Mouse (Mus musculus): ENCODE data around the gene Ube4a.

Ube4a gene

DNA sequence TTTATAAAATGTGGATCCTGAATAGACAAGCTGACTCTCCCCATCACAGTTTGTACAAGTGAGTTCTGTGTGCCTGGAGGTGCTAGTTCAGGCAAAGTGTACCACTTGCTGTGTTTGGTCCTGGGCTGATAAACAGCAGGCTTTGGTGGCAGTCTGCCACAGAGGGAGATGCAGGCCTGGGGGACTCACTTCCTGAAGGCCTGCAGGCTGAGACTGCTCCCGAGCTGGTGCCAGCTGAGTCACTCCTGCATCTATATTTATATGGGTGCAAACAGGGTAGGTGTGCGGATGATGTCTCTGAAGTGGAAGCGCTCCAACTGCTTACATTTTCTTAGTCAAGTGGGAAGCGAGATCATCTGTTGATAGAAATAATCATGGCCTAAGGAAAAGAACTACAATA, 59.8 kb downstream of the Ube4a start:
- Histone ChIP-seq H3K4me1 (replicated peaks; ENCODE audit: low read depth, low read length) (no peaks in the 10 kb centered on the region), H3K4me3 (replicated peaks; ENCODE audit: low read length) (no peak overlapping the region), H3K36me3 (ENCODE audit: insufficient read depth, low read length) (peaks cover 5% of the 10 kb centered on the region), H3K27me3 (ENCODE audit: insufficient read depth, low read length) (no peaks in the 10 kb centered on the region), H3K9me3 (ENCODE audit: low read length) (no peaks in the 10 kb centered on the region)
- TF ChIP-seq POU5F1 (IDR thresholded peaks at IDR 0.05; ENCODE audit: borderline replicate concordance, low read length) (no peak), NANOG (IDR thresholded peaks at IDR 0.05; ENCODE audit: borderline replicate concordance, low read length) (no peak), CTCF (conservative IDR thresholded peaks at IDR 0.05; ENCODE audit: low read length) (no peak)

DNA sequence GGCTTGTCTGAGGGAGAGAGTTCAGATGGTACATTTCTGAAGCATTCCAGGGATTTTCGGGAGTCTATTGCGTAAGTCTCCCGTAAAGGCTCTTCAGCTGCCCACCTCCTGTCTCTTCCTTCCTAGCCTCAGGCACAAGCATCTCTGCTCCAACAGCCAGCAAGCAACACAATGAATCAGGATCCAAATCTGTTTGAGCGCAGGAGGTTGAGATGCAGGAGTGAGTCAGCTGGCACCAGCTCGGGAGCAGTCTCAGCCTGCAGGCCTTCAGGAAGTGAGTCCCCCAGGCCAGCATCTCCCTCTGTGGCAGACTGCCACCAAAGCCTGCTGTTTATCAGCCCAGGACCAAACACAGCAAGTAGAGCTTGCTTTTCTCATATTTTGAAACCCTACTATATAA, 60.4 kb downstream of the Ube4a start:
- Histone ChIP-seq H3K36me3 (ENCODE audit: insufficient read depth, low read length) (no peaks in the 10 kb centered on the region; the same call in 1 of the 2 replicates), H3K4me1 (replicated peaks; ENCODE audit: low read depth, low read length) (no peaks in the 10 kb centered on the region), H3K4me3 (replicated peaks; ENCODE audit: low read length) (no peak overlapping the region), H3K9me3 (ENCODE audit: low read length) (no peaks in the 10 kb centered on the region), H3K27me3 (ENCODE audit: insufficient read depth, low read length) (no peaks in the 10 kb centered on the region)
- TF ChIP-seq POU5F1 (IDR thresholded peaks at IDR 0.05; ENCODE audit: borderline replicate concordance, low read length) (no peak), NANOG (IDR thresholded peaks at IDR 0.05; ENCODE audit: borderline replicate concordance, low read length) (no peak), CTCF (conservative IDR thresholded peaks at IDR 0.05; ENCODE audit: low read length) (no peak)

DNA sequence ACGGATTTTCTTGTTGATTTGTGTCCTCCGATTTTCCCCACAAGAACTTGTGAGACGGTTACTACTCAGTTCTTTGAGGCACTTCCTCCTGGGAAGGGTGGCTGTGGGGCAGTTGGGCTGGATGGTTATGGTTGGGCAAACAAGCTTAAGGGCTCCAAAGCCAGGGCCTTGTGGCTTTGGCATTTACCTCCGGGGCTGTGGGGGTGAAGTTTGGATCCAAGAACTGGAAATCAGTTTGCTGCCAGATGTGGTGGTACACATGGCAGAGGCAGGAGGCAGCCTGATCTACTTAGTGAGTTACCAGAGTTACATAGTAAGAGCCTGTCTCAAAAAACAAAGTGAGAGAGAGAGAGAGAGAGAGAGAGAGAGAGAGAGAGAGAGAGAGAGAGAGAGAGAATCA, 61.5 kb downstream of the Ube4a start:
- H3K4me1 ChIP-seq (replicated peaks; ENCODE audit: low read depth, low read length) = no peaks in the 10 kb centered on the region
- no peaks in the 10 kb centered on the region for H3K36me3 ChIP-seq (ENCODE audit: insufficient read depth, low read length)
- no peaks in the 10 kb centered on the region for H3K27me3 ChIP-seq (ENCODE audit: insufficient read depth, low read length)
- no peak overlapping the region for H3K4me3 ChIP-seq (replicated peaks; ENCODE audit: low read length)
- TF ChIP-seq CTCF (conservative IDR thresholded peaks at IDR 0.05; ENCODE audit: low read length) = no peak
- no peak for TF ChIP-seq NANOG (IDR thresholded peaks at IDR 0.05; ENCODE audit: borderline replicate concordance, low read length)
- TF ChIP-seq POU5F1 (IDR thresholded peaks at IDR 0.05; ENCODE audit: borderline replicate concordance, low read length) = no peak
- H3K9me3 ChIP-seq (ENCODE audit: low read length) = no peaks in the 10 kb centered on the region

DNA sequence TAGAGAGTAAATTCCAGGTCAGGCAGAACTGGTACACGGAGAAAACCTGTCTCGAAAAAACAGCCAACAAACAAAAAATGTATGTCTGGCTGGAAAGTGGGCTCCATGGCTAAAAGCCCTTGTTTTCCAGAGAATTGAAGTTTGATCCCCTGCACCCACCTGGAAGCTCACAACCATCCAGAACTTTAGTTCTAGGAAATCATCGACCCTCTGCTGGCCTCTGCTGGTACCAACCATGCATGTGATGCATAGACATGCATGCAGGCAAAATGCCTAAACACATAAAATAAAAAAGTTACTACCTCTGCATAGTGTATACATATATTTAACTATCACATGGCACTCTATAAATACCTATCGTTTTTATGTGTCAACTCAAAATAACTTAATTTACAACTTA, 65.0 kb downstream of the Ube4a start:
- TF ChIP-seq POU5F1 (IDR thresholded peaks at IDR 0.05; ENCODE audit: borderline replicate concordance, low read length) (no peak), CTCF (conservative IDR thresholded peaks at IDR 0.05; ENCODE audit: low read length) (0 out of 2 replicates have a peak, but pooled peaks have one; percentile 5)
- no peaks in the 10 kb centered on the region for H3K27me3 ChIP-seq (ENCODE audit: insufficient read depth, low read length)
- no peaks in the 10 kb centered on the region for H3K9me3 ChIP-seq (ENCODE audit: low read length)
- no peaks in the 10 kb centered on the region for H3K4me1 ChIP-seq (replicated peaks; ENCODE audit: low read depth, low read length)
- no peaks in the 10 kb centered on the region for H3K36me3 ChIP-seq (ENCODE audit: insufficient read depth, low read length)
- no peak overlapping the region for H3K4me3 ChIP-seq (replicated peaks; ENCODE audit: low read length)

DNA sequence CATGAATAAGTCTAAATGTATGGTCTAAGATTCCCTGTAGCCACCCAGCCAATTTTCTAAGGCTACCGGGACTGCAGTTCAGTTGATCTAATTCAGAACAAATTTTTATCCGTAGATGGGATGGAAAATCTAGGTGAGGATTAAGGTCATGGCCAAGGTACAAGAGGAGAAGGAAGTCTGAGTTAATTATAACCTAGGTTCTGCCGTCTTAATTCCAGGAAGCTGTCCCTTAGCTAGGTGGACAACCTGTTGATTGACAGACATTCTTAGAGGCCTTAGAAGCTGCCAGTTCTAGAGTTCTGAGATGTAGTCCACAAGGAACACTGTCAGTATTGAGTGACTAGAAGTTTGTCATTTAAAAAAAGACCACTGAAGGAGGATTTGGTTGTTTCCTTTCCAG, 65.7 kb downstream of the Ube4a start:
- no peaks in the 10 kb centered on the region for H3K9me3 ChIP-seq (ENCODE audit: low read length)
- H3K4me1 ChIP-seq (replicated peaks; ENCODE audit: low read depth, low read length) = no peaks in the 10 kb centered on the region
- H3K36me3 ChIP-seq (ENCODE audit: insufficient read depth, low read length) = no peaks in the 10 kb centered on the region
- H3K27me3 ChIP-seq (ENCODE audit: insufficient read depth, low read length) = no peaks in the 10 kb centered on the region
- TF ChIP-seq CTCF (conservative IDR thresholded peaks at IDR 0.05; ENCODE audit: low read length) (no peak), NANOG (IDR thresholded peaks at IDR 0.05; ENCODE audit: borderline replicate concordance, low read length) (no peak), POU5F1 (IDR thresholded peaks at IDR 0.05; ENCODE audit: borderline replicate concordance, low read length) (no peak)
- no peak overlapping the region for H3K4me3 ChIP-seq (replicated peaks; ENCODE audit: low read length)

DNA sequence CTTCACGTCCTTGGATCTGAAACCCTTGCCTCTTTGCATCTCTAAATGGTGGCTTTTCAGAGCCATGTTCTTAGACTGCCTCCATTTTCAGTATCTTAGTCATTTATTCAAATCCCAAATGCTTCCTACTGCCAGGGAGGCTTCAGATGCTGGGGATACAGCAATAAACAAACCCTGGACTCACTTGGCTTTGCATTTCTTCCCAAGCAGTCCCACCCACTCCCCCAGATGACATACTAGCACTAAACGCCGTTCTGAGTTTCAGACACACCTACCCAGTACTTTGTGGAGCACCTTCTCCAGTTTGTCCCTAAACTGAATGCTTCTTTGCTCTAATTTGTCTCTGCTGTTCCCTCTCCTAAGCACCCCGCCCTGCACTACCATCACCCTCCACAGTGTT, 68.4 kb downstream of the Ube4a start:
- TF ChIP-seq CTCF (conservative IDR thresholded peaks at IDR 0.05; ENCODE audit: low read length) = no peak
- TF ChIP-seq NANOG (IDR thresholded peaks at IDR 0.05; ENCODE audit: borderline replicate concordance, low read length) = no peak
- no peak for TF ChIP-seq POU5F1 (IDR thresholded peaks at IDR 0.05; ENCODE audit: borderline replicate concordance, low read length)
- no peaks in the 10 kb centered on the region for H3K36me3 ChIP-seq (ENCODE audit: insufficient read depth, low read length)
- H3K4me3 ChIP-seq (replicated peaks; ENCODE audit: low read length) = no peak overlapping the region
- H3K27me3 ChIP-seq (ENCODE audit: insufficient read depth, low read length) = no peaks in the 10 kb centered on the region
- H3K4me1 ChIP-seq (replicated peaks; ENCODE audit: low read depth, low read length) = no peaks in the 10 kb centered on the region
- H3K9me3 ChIP-seq (ENCODE audit: low read length) = no peaks in the 10 kb centered on the region

DNA sequence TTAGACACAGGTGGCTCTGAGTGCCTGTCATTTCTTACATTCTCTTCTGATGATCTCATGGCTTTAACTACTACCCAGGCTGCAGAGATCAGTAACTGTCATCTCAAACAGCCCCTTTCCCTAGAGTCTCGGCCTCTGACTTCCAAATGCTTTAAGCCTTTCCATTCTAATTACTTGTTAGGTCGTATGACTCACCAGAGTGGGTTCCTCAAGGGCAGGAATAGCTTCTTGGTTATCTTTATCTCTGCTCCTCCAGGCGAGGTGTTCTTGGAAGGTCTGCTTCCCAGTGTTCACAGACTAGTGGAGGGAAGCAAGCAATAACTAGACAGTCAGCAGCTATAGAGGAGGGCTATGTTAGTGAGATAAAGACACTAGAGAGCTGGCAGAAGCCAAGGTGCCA, 72.7 kb downstream of the Ube4a start:
- no peak for TF ChIP-seq NANOG (IDR thresholded peaks at IDR 0.05; ENCODE audit: borderline replicate concordance, low read length)
- TF ChIP-seq CTCF (conservative IDR thresholded peaks at IDR 0.05; ENCODE audit: low read length) = no peak
- TF ChIP-seq POU5F1 (IDR thresholded peaks at IDR 0.05; ENCODE audit: borderline replicate concordance, low read length) = no peak
- Histone ChIP-seq H3K4me1 (replicated peaks; ENCODE audit: low read depth, low read length) (peaks cover 14% of the 10 kb centered on the region), H3K4me3 (replicated peaks; ENCODE audit: low read length) (no peak overlapping the region), H3K9me3 (ENCODE audit: low read length) (no peaks in the 10 kb centered on the region), H3K36me3 (ENCODE audit: insufficient read depth, low read length) (no peaks in the 10 kb centered on the region), H3K27me3 (ENCODE audit: insufficient read depth, low read length) (no peaks in the 10 kb centered on the region)

DNA sequence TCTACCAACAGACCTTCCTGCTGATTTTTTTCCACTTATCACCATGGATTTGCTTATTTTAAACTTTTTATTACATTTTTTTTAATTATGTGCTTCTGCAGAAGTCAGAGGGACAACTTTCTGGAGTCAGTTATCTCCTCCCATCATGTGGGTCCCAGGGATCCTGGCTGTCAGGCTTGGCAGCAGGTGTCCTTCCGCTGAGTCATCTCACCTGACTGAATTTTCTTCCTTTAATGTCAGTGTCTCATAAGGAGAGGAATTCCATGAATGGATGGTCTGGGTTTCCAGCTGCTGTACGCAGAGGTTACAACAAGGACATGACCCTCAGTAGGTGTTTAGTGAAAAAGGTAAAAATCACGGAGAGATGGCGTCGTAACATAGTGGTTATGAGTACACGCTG, 74.2 kb downstream of the Ube4a start:
- H3K27me3 ChIP-seq (ENCODE audit: insufficient read depth, low read length) = 0 out of 2 replicates have a peak, but pooled peaks cover under 1% of the 10 kb centered on the region
- no peaks in the 10 kb centered on the region for H3K36me3 ChIP-seq (ENCODE audit: insufficient read depth, low read length)
- peaks cover 14% of the 10 kb centered on the region for H3K4me1 ChIP-seq (replicated peaks; ENCODE audit: low read depth, low read length)
- TF ChIP-seq POU5F1 (IDR thresholded peaks at IDR 0.05; ENCODE audit: borderline replicate concordance, low read length) = no peak
- TF ChIP-seq CTCF (conservative IDR thresholded peaks at IDR 0.05; ENCODE audit: low read length) = no peak
- TF ChIP-seq NANOG (IDR thresholded peaks at IDR 0.05; ENCODE audit: borderline replicate concordance, low read length) = no peak
- H3K4me3 ChIP-seq (replicated peaks; ENCODE audit: low read length) = no peak overlapping the region
- no peaks in the 10 kb centered on the region for H3K9me3 ChIP-seq (ENCODE audit: low read length)

DNA sequence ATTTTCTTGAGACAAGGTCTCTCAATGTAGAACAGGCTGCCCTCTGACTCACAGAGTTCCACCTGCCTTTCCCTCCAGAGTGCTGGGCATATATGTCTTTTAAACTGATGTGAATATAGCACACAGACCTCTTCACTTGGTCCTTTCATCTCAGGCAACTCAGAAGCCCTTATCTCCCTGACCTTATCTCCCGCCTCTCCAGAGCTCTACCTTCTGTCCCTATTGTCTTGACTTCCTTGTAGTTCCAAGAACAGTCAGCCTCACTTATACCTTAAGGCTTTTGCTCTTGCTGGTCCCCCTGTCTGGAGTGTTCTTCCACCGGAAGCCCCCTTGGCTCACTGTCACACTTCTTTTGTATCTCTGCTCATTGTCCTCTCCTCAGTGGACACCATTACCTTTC, 75.3 kb downstream of the Ube4a start:
- peaks cover 14% of the 10 kb centered on the region for H3K4me1 ChIP-seq (replicated peaks; ENCODE audit: low read depth, low read length)
- TF ChIP-seq POU5F1 (IDR thresholded peaks at IDR 0.05; ENCODE audit: borderline replicate concordance, low read length) = no peak
- TF ChIP-seq CTCF (conservative IDR thresholded peaks at IDR 0.05; ENCODE audit: low read length) = no peak
- TF ChIP-seq NANOG (IDR thresholded peaks at IDR 0.05; ENCODE audit: borderline replicate concordance, low read length) = no peak
- H3K36me3 ChIP-seq (ENCODE audit: insufficient read depth, low read length) = no peaks in the 10 kb centered on the region

More for the DNA sequence above, 75.3 kb downstream of the Ube4a start:
- H3K27me3 ChIP-seq (ENCODE audit: insufficient read depth, low read length) = peaks cover 6% of the 10 kb centered on the region; the same call in 1 of the 2 replicates
- no peaks in the 10 kb centered on the region for H3K9me3 ChIP-seq (ENCODE audit: low read length)
- no peak overlapping the region for H3K4me3 ChIP-seq (replicated peaks; ENCODE audit: low read length)

All from E14TG2a.4 (cell line).